1 mouse cellular context compared by ENCODE assay signal in genomic region chr16:90185928-90186588, GRCm38 (mm10).
TF ChIP-seq lines count a peak whose summit lies in the region.

No protein-coding gene starts in this region.

TF ChIP-seq in CH12.LX, 34 proteins besides CTCF, POLR2A, EP300 and RAD21 (continued from another document):
- TF ChIP-seq POLR2AphosphoS2 (IDR thresholded peaks at IDR 0.05; ENCODE audit: low read depth, low read length) = no peak
- TF ChIP-seq MAFK (IDR thresholded peaks at IDR 0.05; ENCODE audit: insufficient replicate concordance, low read length) = no peak
- TF ChIP-seq ZKSCAN1 (IDR thresholded peaks at IDR 0.05; ENCODE audit: borderline replicate concordance, low read depth, low read length) = no peak
- peak; percentile 51; the same call in 1 of the 2 replicates for TF ChIP-seq IRF4 (IDR thresholded peaks at IDR 0.05; ENCODE audit: low read depth, low read length)
- TF ChIP-seq MAZ (IDR thresholded peaks at IDR 0.05; ENCODE audit: low read depth, low read length) = 0 out of 2 replicates have a peak, but pooled peaks have one; percentile 35
- TF ChIP-seq MEF2A (IDR thresholded peaks at IDR 0.05; ENCODE audit: borderline replicate concordance, low read depth, low read length) = no peak
- TF ChIP-seq NELFE (IDR thresholded peaks at IDR 0.05; ENCODE audit: low read depth, low read length) = peak; percentile 52; the same call in 1 of the 2 replicates
- peak; percentile 38 for TF ChIP-seq ZC3H11A (IDR thresholded peaks at IDR 0.05; ENCODE audit: low read depth, low read length)
TF ChIP-seq in CH12.LX: peak in this region for 5.
